Mouse (Mus musculus) CH12.LX (cell line): ENCODE results near the gene Gm28048. TPM values are rescaled to one million over a fixed set of nuclear protein-coding genes. Genes with fewer than 3 reads are reported as not detected.
A peak's percentile ranks its signal among the peaks of the same experiment; 100 is the strongest.

Experiments
- DNase-seq: peaks from one replicate; pipeline ENCODE4 v3.0.0-alpha.2; 2013; ENCODE audit errors: extremely low read depth
- H3K27ac ChIP-seq: 2 replicates; pipeline ENCODE4 v1.5.1; 2012; ENCODE audit warnings: low read depth, mild to moderate bottlenecking, control low read depth, moderate library complexity; ENCODE audit not compliant: insufficient read depth
- H3K27me3 ChIP-seq: replicated peaks from 2 replicates; pipeline ENCODE3; 2012; ENCODE audit warnings: inconsistent platforms
- H3K36me3 ChIP-seq, 2 experiments: replicated peaks in 1 of 2; 2 replicates each; pipeline versions ENCODE3 to v1.6.1; 2012; ENCODE audit warnings: inconsistent platforms in 1 of 2, low read length in 1 of 2, mild to moderate bottlenecking in 1 of 2, mixed read lengths in 1 of 2, moderate library complexity in 1 of 2; ENCODE audit not compliant: control insufficient read depth in 1 of 2, insufficient read depth in 1 of 2
- H3K4me1 ChIP-seq, 2 experiments: 2 replicates each; pipeline ENCODE4 v1.6.1; 2012; ENCODE audit warnings: inconsistent platforms in 1 of 2, moderate library complexity in 1 of 2; ENCODE audit not compliant: insufficient read depth in 2 of 2, control insufficient read depth in 1 of 2
- H3K4me2 ChIP-seq: 2 replicates; pipeline ENCODE4 v1.6.1; 2012; ENCODE audit warnings: low read depth, mild to moderate bottlenecking, control low read depth; ENCODE audit not compliant: poor library complexity, insufficient read depth, severe bottlenecking
- H3K4me3 ChIP-seq, 3 experiments: fragments of 150-350 bp in 1 of 3; sonication (generic) in 1 of 3; replicated peaks in 1 of 3; 2 replicates each; pipeline versions ENCODE3 to v1.5.1; 2011 to 2012; ENCODE audit warnings: low read depth in 2 of 3, low read length in 2 of 3, mild to moderate bottlenecking in 2 of 3, moderate library complexity in 2 of 3, control low read depth in 1 of 3, improper control_type of control experiment in 1 of 3, inconsistent platforms in 1 of 3, mixed read lengths in 1 of 3; ENCODE audit not compliant: poor library complexity in 1 of 3
- H3K79me2 ChIP-seq: replicated peaks from 2 replicates; pipeline ENCODE4 v1.6.1; 2012; ENCODE audit warnings: mild to moderate bottlenecking, moderate library complexity; ENCODE audit not compliant: control insufficient read depth, poor library complexity, insufficient read depth, severe bottlenecking; ENCODE audit errors: extremely low read depth
- H3K9ac ChIP-seq: 2 replicates; pipeline ENCODE4 v1.6.1; 2012; ENCODE audit warnings: low read depth, mild to moderate bottlenecking, control low read depth, moderate library complexity; ENCODE audit not compliant: insufficient read depth
- H3K9me3 ChIP-seq: replicated peaks from 2 replicates; pipeline ENCODE3; 2012; ENCODE audit warnings: low read length, inconsistent platforms, mixed read lengths
- BHLHE40 ChIP-seq: IDR thresholded peaks from 2 replicates; pipeline ENCODE4 v1.6.1; 2011; ENCODE audit warnings: mild to moderate bottlenecking, low read depth, low read length, improper control_type of control experiment
- CHD2 ChIP-seq: IDR thresholded peaks from 2 replicates; pipeline ENCODE4 v1.6.1; 2011; ENCODE audit warnings: low read length, improper control_type of control experiment
- CTCF ChIP-seq, 2 experiments: IDR thresholded peaks in 1 of 2; conservative IDR thresholded peaks in 1 of 2; 2 replicates each; pipeline ENCODE4 v1.5.1; 2011 to 2012; ENCODE audit warnings: low read depth in 2 of 2, low read length in 2 of 2, improper control_type of control experiment in 1 of 2, inconsistent platforms in 1 of 2, mild to moderate bottlenecking in 1 of 2, moderate library complexity in 1 of 2
- E2F4 ChIP-seq: IDR thresholded peaks from 2 replicates; pipeline ENCODE4 v1.6.1; 2011; ENCODE audit warnings: low read depth, low read length, improper control_type of control experiment; ENCODE audit not compliant: insufficient replicate concordance
- ELF1 ChIP-seq: IDR thresholded peaks from 2 replicates; pipeline ENCODE4 v1.6.1; 2014; ENCODE audit warnings: low read depth, mild to moderate bottlenecking, inconsistent platforms, low read length, improper control_type of control experiment
- EP300 ChIP-seq: IDR thresholded peaks from 2 replicates; pipeline ENCODE4 v1.6.1; 2011; ENCODE audit warnings: low read length, improper control_type of control experiment
- ETS1 ChIP-seq: conservative IDR thresholded peaks from 2 replicates; pipeline ENCODE4 v1.6.1; 2012; ENCODE audit warnings: low read depth, mild to moderate bottlenecking, inconsistent platforms, low read length, improper control_type of control experiment, moderate library complexity
- GABPA ChIP-seq: IDR thresholded peaks from 2 replicates; pipeline ENCODE4 v1.6.1; 2012; ENCODE audit warnings: low read depth, low read length, improper control_type of control experiment, inconsistent platforms; ENCODE audit not compliant: insufficient replicate concordance
- HCFC1 ChIP-seq: IDR thresholded peaks from 2 replicates; pipeline ENCODE4 v1.6.1; 2012; ENCODE audit warnings: low read depth, mild to moderate bottlenecking, inconsistent platforms, low read length, improper control_type of control experiment
- JUND ChIP-seq: conservative IDR thresholded peaks from 2 replicates; pipeline ENCODE4 v1.6.1; 2011; ENCODE audit warnings: low read depth, low read length, improper control_type of control experiment
- KAT2A ChIP-seq: IDR thresholded peaks from 2 replicates; pipeline ENCODE4 v1.6.1; 2012; ENCODE audit warnings: low read length, improper control_type of control experiment, inconsistent platforms; ENCODE audit not compliant: insufficient replicate concordance
- MAFK ChIP-seq: IDR thresholded peaks from 2 replicates; pipeline ENCODE4 v1.6.1; 2011; ENCODE audit warnings: low read length, improper control_type of control experiment; ENCODE audit not compliant: insufficient replicate concordance
- MAX ChIP-seq: IDR thresholded peaks from 2 replicates; pipeline ENCODE4 v1.6.1; 2011; ENCODE audit warnings: low read length, improper control_type of control experiment
- MAZ ChIP-seq: IDR thresholded peaks from 2 replicates; pipeline ENCODE4 v1.6.1; 2012; ENCODE audit warnings: low read depth, mild to moderate bottlenecking, inconsistent platforms, low read length, improper control_type of control experiment, moderate library complexity
- MEF2A ChIP-seq: IDR thresholded peaks from 2 replicates; pipeline ENCODE4 v1.6.1; 2014; ENCODE audit warnings: low read depth, mild to moderate bottlenecking, inconsistent platforms, low read length, improper control_type of control experiment, borderline replicate concordance
- MXI1 ChIP-seq: IDR thresholded peaks from 2 replicates; pipeline ENCODE4 v1.6.1; 2011; ENCODE audit warnings: mild to moderate bottlenecking, low read depth, low read length, improper control_type of control experiment
- MYC ChIP-seq: IDR thresholded peaks from 2 replicates; pipeline ENCODE4 v1.6.1; 2011; ENCODE audit warnings: low read depth, mild to moderate bottlenecking, improper control_type of control experiment, low read length
- NELFE ChIP-seq: IDR thresholded peaks from 2 replicates; pipeline ENCODE4 v1.6.1; 2011; ENCODE audit warnings: low read depth, low read length, improper control_type of control experiment
- PAX5 ChIP-seq: IDR thresholded peaks from 2 replicates; pipeline ENCODE4 v1.6.1; 2012; ENCODE audit warnings: low read length, inconsistent platforms, mixed read lengths
- POLR2A ChIP-seq: IDR thresholded peaks from 2 replicates; pipeline ENCODE4 v1.6.1; 2011; ENCODE audit warnings: low read depth, mild to moderate bottlenecking, improper control_type of control experiment, low read length
- POLR2AphosphoS2 ChIP-seq: IDR thresholded peaks from 2 replicates; pipeline ENCODE4 v1.6.1; 2011; ENCODE audit warnings: low read depth, low read length, improper control_type of control experiment
- RAD21 ChIP-seq: IDR thresholded peaks from 2 replicates; pipeline ENCODE4 v1.6.1; 2011; ENCODE audit warnings: low read depth, mild to moderate bottlenecking, low read length, improper control_type of control experiment, moderate library complexity
- RCOR1 ChIP-seq: conservative IDR thresholded peaks from 2 replicates; pipeline ENCODE4 v1.6.1; 2012; ENCODE audit warnings: low read depth, mild to moderate bottlenecking, inconsistent platforms, low read length, improper control_type of control experiment
- SIN3A ChIP-seq: IDR thresholded peaks from 2 replicates; pipeline ENCODE4 v1.6.1; 2012; ENCODE audit warnings: low read length, improper control_type of control experiment, inconsistent platforms
- SMC3 ChIP-seq: IDR thresholded peaks from 2 replicates; pipeline ENCODE4 v1.6.1; 2011; ENCODE audit warnings: low read depth, low read length, improper control_type of control experiment
- TBP ChIP-seq: conservative IDR thresholded peaks from 2 replicates; pipeline ENCODE4 v1.6.1; 2011; ENCODE audit warnings: low read depth, low read length, improper control_type of control experiment
- TCF12 ChIP-seq: IDR thresholded peaks from 2 replicates; pipeline ENCODE4 v1.6.1; 2014; ENCODE audit warnings: low read depth, mild to moderate bottlenecking, inconsistent platforms, low read length, improper control_type of control experiment
- UBTF ChIP-seq: IDR thresholded peaks from 2 replicates; pipeline ENCODE4 v1.6.1; 2012; ENCODE audit warnings: low read depth, mild to moderate bottlenecking, inconsistent platforms, low read length, improper control_type of control experiment, moderate library complexity
- USF1 ChIP-seq: IDR thresholded peaks from 2 replicates; pipeline ENCODE4 v1.6.1; 2014; ENCODE audit warnings: low read depth, mild to moderate bottlenecking, inconsistent platforms, low read length, improper control_type of control experiment
- USF2 ChIP-seq: conservative IDR thresholded peaks from 2 replicates; pipeline ENCODE4 v1.6.1; 2011; ENCODE audit warnings: low read depth, low read length, improper control_type of control experiment
- ZC3H11A ChIP-seq: IDR thresholded peaks from 2 replicates; pipeline ENCODE4 v1.6.1; 2012; ENCODE audit warnings: low read depth, mild to moderate bottlenecking, inconsistent platforms, low read length, improper control_type of control experiment
- ZKSCAN1 ChIP-seq: IDR thresholded peaks from 2 replicates; pipeline ENCODE4 v1.6.1; 2012; ENCODE audit warnings: low read depth, inconsistent platforms, low read length, improper control_type of control experiment, borderline replicate concordance
- ZMIZ1 ChIP-seq: IDR thresholded peaks from 2 replicates; pipeline ENCODE4 v1.6.1; 2012; ENCODE audit warnings: low read depth, mild to moderate bottlenecking, inconsistent platforms, low read length, improper control_type of control experiment
- ZNF384 ChIP-seq: IDR thresholded peaks from 2 replicates; pipeline ENCODE4 v1.6.1; 2012; ENCODE audit warnings: low read depth, low read length, improper control_type of control experiment, inconsistent platforms
- dilution Hi-C: fragments of 300-500 bp; cut with MboI; formaldehyde crosslinking; loops from 2 replicates; pipeline ENCODE4 v1.14.3; 2020; ENCODE audit warnings: low sequenced_read_pairs; ENCODE audit not compliant: extremely low pct_unique_long_range_greater_than_20kb, extremely low pct_ligation_motif_present
- in situ Hi-C: fragments of 300-500 bp; cut with MboI; formaldehyde crosslinking; loops from 3 replicates; pipeline ENCODE4 v1.14.3; 2019; ENCODE audit warnings: low sequenced_read_pairs, low pct_ligation_motif_present, low pct_unique_long_range_greater_than_20kb, mixed read lengths
- polyA plus RNA-seq: library from polyadenylated mRNA; unstranded; fragments of >175 nt; gene quantifications from 2 replicates; pipeline ENCODE4 v1.2.1, GENCODE M21; 2012; ENCODE audit warnings: low read depth; ENCODE audit not compliant: insufficient read length
- total RNA-seq, 2 experiments: library from RNA; depleted of rRNA; stranded (reverse); fragments of 300-350 nt in 1 of 2; fragments of >200 nt in 1 of 2; gene quantifications; 2 replicates each; pipeline ENCODE4 v1.2.3; 2012 to 2014

The Gm28048 gene
- total and polyA plus RNA-seq, 3 experiments = 32.6 to 93.3 (median 59.5) TPM

GRCm38 (mm10) chr11:22987357-22987756, 5.5 kb upstream of the Gm28048 start:
- H3K27me3 ChIP-seq = no peaks in the 10 kb centered on the region

GRCm38 (mm10) chr11:22985510-22985909, 3.6 kb upstream of the Gm28048 start:
- TF ChIP-seq USF1 = no peak
- TF ChIP-seq ZC3H11A = no peak
- DNase-seq = no peak
- Histone ChIP-seq H3K79me2 (peaks cover 9% of the 10 kb centered on the region), H3K9ac (no peak overlapping the region), H3K27ac (no peak overlapping the region), H3K9me3 (no peaks in the 10 kb centered on the region), H3K27me3 (no peaks in the 10 kb centered on the region), H3K4me3 (no peak overlapping the region), H3K36me3 (no peaks in the 10 kb centered on the region), H3K4me1 (peaks cover 3 to 34% of the 10 kb centered on the region in 2 experiments), H3K4me2 (no peak overlapping the region)
- dilution Hi-C loops (no loop called here), in situ Hi-C loops (no loop called here)

More at GRCm38 (mm10) chr11:22987357-22987756, 5.5 kb upstream of the Gm28048 start:
- peak; percentile 77 for DNase-seq
- H3K27ac ChIP-seq = no peak overlapping the region
- H3K9me3 ChIP-seq = no peaks in the 10 kb centered on the region
- peaks cover 20% of the 10 kb centered on the region for H3K79me2 ChIP-seq
- peaks cover 0 to 31% of the 10 kb centered on the region in 2 experiments; a peak in 2 of 4 replicates for H3K4me1 ChIP-seq
- in situ Hi-C loops (no loop called here), dilution Hi-C loops (no loop called here)
- no peak overlapping the region for H3K4me2 ChIP-seq
- no peak overlapping the region for H3K9ac ChIP-seq
- no peak for TF ChIP-seq MAX
- no peak for TF ChIP-seq BHLHE40
- TF ChIP-seq E2F4 = 0 out of 2 replicates have a peak, but pooled peaks have one; percentile 56
- no peak for TF ChIP-seq MEF2A
- TF ChIP-seq ETS1 = no peak
- TF ChIP-seq SIN3A = peak; percentile 75
- peak; percentile 55; the same call in 1 of the 2 replicates for TF ChIP-seq MAZ
- no peak for TF ChIP-seq TCF12
- TF ChIP-seq USF2 = no peak
- no peak for TF ChIP-seq POLR2A
- no peak for TF ChIP-seq UBTF
- peak; percentile 46 for TF ChIP-seq ZC3H11A
- TF ChIP-seq POLR2AphosphoS2 = no peak
- TF ChIP-seq ZKSCAN1 = no peak
- no peak for TF ChIP-seq EP300
- TF ChIP-seq ZNF384 = 0 out of 2 replicates have a peak, but pooled peaks have one; percentile 31
- TF ChIP-seq PAX5 = no peak
- no peak for TF ChIP-seq MXI1
- TF ChIP-seq SMC3 = peak; percentile 81
- no peak for TF ChIP-seq GABPA
- TF ChIP-seq ELF1 = 0 out of 2 replicates have a peak, but pooled peaks have one; percentile 10
- no peak for TF ChIP-seq MYC
- TF ChIP-seq RCOR1 = no peak
- peak; percentile 48; the same call in 1 of the 2 replicates for TF ChIP-seq HCFC1
- no peak for TF ChIP-seq CHD2
- 0 out of 2 replicates have a peak, but pooled peaks have one; percentile 10 for TF ChIP-seq MAFK
- TF ChIP-seq RAD21 = peak; percentile 98
- TF ChIP-seq USF1 = no peak
- no peak for TF ChIP-seq KAT2A
- no peak for TF ChIP-seq JUND
- peak; percentile 74 to 94 for TF ChIP-seq CTCF (conservative IDR thresholded peaks at IDR 0.05 in 1 of 2, IDR thresholded peaks at IDR 0.05 in 1 of 2; ENCODE audit: low read depth in 2 of 2, low read length in 2 of 2)
- TF ChIP-seq NELFE = no peak
- TF ChIP-seq TBP = no peak
- no peak for TF ChIP-seq ZMIZ1
- peaks cover 0 to 8% of the 10 kb centered on the region in 2 experiments for H3K36me3 ChIP-seq
- H3K4me3 ChIP-seq = no peak overlapping the region
